Mouse (Mus musculus): ENCODE results near the gene Tbpl1.

The Tbpl1 gene

GRCm38 (mm10) chr10:22708190-22708843, 23.4 kb downstream of the Tbpl1 start:
- no peak for DNase-seq

- no peak for DNase-seq
These were observed 27.9 kb downstream of the Tbpl1 start for GRCm38 (mm10) chr10:22703844-22704243.

- no peak for DNase-seq
These were observed 30.0 kb downstream of the Tbpl1 start for GRCm38 (mm10) chr10:22701485-22702315.

- DNase-seq = no peak
These were observed 31.0 kb downstream of the Tbpl1 start for GRCm38 (mm10) chr10:22700773-22701172.

GRCm38 (mm10) chr10:22699487-22700335, 32.0 kb downstream of the Tbpl1 start:
- DNase-seq = no peak

GRCm38 (mm10) chr10:22698158-22698953, 33.4 kb downstream of the Tbpl1 start:
- no peak for DNase-seq

GRCm38 (mm10) chr10:22696864-22697263, 34.9 kb downstream of the Tbpl1 start:
- DNase-seq = no peak

GRCm38 (mm10) chr10:22696236-22696635, 35.5 kb downstream of the Tbpl1 start:
- no peak for DNase-seq

GRCm38 (mm10) chr10:22675848-22676630, 55.7 kb downstream of the Tbpl1 start:
- DNase-seq = no peak

GRCm38 (mm10) chr10:22674176-22674575, 57.6 kb downstream of the Tbpl1 start:
- no peak for DNase-seq

GRCm38 (mm10) chr10:22668509-22668908, 63.2 kb downstream of the Tbpl1 start:
- DNase-seq = no peak

GRCm38 (mm10) chr10:22660286-22661000, 71.3 kb downstream of the Tbpl1 start:
- DNase-seq = no peak

GRCm38 (mm10) chr10:22659386-22659725, 72.4 kb downstream of the Tbpl1 start:
- no peak for DNase-seq

- no peak for DNase-seq
These were observed 73.0 kb downstream of the Tbpl1 start for GRCm38 (mm10) chr10:22658534-22659385.

Data from thymus, adult 18-20 months (tissue).